Mouse (Mus musculus) adrenal gland, adult 18-20 months (tissue): ENCODE data around the gene Senp6. TPM values are rescaled to one million over a fixed set of nuclear protein-coding genes. Genes with fewer than 3 reads are reported as not detected.

Source experiments
- DNase-seq, 2 experiments: peaks; one replicate each; pipeline ENCODE4 v3.0.0; 2021 to 2022; ENCODE audit warnings: low spot score in 2 of 2
- total RNA-seq, 2 experiments: library from RNA; stranded (reverse); gene quantifications; 1 replicate in 1 of 2; 2 replicates in 1 of 2; pipeline ENCODE4 v1.2.3; 2021

The Senp6 gene
- total RNA-seq, 2 experiments from 2014 or later = 99.2 to 111 TPM

DNA sequence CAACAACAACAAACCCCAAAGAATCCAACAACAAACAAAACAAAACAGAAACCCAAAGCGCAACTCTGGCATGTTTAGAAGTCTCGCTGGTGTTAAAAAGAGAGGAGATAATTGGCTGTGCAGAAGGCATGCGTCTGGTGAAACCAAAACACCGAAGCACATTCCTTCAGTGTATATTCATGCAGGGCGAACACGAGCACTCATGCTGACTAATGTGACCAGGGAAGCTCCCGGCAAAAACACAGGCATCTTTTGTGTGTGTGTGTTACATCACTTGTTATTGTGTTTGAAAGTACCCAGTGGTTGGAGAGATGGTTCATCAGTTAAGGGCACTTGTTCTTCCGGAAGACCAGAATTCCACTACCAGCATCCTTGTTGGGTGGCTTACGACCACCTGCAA is 102.8 kb downstream of the Senp6 start:
- no peak for DNase-seq

DNA sequence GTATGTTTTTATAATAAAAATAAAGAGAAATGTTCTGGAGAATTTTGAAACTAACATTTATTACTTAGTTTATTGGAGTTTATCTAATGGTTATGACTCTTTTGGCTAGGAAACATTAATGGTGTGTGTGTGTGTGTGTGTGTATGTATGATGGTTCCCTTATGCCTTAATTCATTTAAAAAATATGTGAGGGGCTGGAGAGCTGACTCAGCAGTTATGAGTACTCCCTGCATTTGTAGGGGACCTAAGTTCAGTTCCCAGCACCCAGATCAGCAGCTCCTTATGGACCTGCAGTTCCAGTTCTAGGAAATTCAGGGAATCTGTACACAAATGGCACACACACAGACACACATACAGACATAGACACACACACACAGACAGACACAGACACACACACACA is 104.5 kb downstream of the Senp6 start:
- no peak for DNase-seq

DNA sequence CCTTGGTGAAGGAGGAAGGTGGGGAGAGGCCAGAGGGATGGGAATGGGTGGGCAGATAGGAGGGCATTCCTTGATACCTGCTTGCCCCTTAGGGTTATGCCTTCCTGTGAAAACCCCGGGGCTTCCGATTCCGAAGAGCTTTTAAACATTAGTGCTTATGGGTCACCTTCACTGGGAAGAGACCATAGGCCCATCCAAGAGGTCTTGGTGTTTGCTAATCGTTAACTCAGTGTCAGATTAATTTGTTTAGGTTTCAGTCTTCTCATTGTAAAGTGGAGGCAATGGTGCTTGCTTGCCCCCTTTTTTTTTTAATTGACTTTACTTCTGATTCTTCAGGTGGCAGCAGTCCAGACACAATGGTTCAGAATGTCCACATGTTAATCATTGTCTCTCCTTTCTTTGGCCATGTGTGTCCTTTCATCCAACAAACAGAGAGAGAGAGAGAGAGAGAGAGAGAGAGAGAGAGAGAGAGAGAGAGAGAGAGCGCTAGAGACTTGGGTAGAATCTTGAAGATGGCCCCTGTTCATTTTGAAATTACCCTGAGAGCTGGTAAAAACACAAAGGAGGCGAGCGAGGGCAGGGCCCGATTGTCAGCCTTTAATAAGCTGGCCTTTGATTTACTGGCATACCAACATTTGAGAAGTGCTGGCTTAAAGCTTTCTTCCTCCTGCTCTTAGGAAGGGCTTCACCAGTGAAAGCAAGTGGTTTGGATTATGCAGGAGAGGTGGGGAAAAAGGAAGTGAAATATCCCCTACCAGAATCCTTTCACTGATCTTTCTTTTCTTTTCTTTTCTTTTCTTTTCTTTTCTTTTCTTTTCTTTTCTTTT is 105.9 kb downstream of the Senp6 start:
- DNase-seq = no peak

DNA sequence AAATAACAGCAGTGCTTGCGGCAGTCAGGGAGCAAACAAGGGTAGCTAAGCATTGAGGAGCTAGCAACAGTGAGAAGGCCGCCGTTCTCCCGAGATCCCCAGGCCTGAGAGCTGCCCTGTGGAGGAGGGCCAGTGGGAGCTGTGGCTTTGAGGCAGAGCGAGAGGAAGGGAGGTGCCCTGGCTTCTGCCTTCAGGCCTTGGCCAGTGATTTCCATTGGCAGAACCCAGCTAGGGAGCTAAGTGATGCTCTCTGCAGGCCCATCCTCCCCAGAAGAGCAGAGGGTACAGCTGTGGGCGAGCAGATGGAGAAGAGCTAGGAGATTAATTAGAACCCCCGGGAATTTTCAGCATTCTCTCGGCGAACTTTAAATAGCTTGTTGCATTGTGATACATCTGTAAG is 106.9 kb downstream of the Senp6 start:
- no peak for DNase-seq

DNA sequence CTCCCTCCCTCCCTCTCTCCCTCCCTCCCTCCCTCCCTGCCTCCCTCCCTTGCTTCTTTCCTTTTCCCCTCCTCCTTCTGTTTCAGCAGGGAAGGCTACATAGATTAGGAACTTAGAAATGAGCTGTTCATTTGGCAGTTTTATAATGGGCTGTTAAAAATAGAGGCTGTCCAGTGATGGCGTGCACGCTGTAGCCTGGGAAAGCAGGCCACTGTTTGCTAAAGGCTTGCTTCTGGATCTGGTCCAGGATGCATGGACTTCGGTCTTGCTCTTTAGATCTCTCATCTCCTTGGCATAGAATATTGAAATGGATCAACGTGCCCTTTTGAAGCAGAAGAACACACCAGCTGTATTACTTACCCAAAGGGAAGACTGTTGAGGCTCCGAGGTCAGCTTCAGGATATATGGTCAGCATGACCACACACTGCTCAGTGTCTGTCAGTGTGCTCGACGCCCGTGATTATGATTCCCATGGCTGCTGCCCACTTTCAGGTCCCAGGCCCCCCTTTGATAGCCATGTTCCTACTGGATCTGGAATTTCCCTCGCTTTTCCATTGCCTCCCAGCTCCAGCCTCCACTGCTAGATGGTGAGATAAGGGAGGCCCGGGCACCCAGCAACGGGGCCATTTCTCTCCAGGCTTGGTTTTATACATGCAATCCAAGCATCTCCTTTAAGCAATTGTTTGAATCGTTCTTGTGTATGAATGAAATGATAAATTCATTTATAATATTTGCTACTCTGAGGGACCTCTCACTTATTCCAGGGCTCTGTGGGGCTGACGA is 110.2 kb downstream of the Senp6 start:
- no peak for DNase-seq

DNA sequence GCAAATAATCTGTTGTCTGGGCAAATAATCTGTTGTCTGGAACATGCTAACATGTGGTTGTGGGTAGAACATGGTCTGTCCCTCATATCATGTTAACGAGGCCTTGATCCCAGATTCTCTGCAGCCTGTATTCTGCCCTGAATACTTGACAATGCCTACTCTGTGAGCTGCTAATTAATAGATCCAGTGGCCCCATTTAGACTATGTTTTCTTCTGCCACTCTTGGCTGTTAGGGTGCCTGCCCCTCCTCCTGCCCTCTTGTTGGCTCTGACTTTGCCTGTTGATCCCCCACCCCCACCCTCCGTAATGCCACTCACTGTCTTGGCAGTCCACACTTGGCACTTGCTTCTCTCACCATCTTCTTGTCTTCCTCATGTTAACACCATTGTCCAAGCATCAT is 112.0 kb downstream of the Senp6 start:
- no peak for DNase-seq

DNA sequence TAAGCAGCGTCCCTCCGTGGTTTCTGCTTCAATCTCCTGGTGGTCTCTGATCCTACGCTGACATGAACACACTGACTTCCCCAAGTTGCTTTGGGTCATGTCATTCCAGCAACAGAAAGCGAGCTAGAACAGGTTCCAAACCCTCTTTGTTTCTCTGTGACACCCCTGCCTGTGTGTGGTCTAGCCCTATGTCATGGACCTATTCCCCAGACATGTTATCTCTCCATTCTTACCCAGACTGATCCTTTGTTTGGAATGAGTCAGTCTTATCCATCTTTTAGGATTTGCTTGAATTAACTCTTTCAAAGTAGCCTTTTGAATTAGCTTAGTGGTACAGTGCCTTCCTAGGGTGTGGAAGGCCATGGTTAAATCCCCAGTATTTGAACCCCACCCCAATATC is 113.0 kb downstream of the Senp6 start:
- DNase-seq = no peak

DNA sequence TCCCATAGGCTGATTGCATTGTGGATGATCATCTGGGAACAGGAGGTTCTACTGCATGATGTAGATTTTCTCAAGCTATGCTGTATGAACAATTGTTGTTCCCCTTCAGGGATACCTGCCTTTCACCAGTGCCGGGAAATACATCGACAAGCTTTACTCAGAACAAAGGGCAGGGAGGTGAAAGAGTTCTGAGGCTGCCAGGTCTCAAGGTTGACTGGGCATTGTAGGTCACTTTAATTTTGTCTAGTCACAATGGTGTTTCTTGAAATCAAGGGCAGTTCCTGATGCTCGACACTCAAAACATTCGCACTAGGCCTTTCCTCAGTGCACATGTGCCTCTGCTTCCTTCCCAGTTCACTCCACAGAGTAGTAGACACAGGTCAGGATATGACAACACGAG is 114.1 kb downstream of the Senp6 start:
- DNase-seq = no peak

DNA sequence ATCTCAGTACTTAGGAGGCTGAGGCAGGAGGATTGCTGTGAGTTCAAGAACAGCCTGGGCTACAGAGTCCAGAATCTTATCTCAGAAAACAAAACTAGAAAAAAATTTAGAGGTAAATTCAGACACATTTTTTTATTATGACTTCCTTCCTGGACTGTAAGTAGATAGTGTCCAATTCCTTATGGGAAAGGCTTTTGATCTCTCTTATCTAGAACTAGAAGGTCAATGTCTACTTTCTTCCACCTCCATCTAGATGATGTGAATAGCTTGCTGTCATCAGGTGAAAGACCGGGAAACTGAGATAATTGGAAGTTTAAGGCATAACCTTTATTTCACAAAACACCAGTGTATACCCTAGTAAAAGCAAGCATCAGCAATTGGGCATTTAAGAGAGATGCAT is 115.0 kb downstream of the Senp6 start:
- no peak for DNase-seq

DNA sequence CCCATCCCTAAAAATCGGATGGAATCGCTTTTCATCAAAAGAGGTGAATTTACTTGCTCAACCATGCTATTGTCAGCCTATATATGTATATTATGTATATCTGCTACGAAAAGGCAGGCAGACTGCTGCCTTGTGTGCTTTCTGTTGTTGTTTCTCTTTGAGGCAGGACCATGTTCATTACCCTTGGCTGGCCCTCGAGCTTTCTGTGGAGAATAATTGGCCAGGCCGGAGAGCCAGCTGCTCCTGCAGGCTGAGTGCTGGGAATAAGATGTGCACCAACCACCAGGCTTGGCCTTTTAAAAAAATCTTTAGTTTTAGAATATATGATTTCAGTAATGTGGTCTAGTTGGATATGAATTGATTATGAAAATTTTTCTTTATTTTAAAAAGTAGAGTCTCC is 117.4 kb downstream of the Senp6 start:
- no peak for DNase-seq

DNA sequence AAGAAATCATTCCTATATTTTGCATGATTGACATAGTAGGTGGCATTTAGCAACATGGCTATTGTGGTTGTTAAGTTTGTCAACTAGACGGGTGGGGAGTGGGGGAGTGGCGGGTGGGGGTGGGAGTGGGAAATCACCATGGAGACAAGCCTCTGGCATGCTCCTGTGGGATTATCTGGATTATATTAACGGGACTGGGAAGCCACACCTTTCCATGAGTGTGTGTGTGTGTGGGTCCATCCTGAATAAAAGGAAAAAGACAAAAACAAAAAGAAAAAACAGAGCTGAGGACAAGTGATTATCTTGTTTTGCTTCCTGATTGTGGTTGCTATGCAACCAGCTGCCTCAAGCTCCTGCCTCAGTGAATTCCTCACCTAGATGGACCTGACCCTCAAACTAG is 119.0 kb downstream of the Senp6 start:
- DNase-seq = no peak

DNA sequence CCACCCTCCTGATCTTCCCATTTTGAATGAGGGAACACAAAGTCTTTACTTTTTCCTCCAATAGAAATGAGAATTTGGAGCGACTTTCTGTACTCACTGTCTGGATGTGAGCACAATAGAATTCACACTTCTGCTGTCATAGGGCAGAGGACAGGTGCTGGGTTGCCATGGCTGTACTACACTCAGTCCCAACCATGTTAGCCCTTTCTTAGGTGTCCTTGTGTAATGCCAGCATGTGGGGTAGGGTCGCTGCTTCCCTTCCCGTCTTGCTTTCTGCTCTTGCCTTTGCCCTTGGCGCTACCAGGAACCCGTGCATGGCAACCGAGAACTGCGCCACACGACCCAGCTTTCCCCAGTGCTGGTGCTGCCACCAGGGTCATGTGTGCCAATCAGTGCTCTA is 120.0 kb downstream of the Senp6 start:
- DNase-seq = no peak

DNA sequence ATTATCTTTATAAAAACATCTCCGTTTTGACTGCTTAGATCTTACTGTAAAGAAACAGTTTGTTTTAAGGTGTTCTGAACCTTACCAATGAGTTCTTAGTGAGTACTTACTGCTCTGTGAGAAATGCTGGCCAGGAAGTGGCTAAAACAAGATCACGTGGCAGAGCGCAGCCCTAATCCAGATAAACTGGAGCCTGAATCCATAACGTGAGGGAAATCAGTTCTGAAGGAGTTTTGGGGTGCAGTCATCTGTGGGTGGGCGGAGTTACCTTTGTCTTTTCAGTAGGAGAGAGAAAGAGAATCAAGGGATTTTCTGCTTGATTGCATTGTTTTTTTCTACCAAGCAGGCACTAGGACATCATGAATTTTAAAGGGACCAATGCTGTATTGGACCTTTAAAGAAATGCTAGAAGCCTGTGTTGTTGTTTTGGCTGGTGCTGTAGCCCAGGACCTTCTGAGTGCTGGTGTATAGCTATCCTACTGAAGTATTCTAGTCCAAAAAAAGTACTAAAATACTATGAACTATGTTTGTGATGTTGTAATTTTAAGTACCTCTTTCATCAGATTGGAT is 121.7 kb downstream of the Senp6 start:
- DNase-seq = no peak

DNA sequence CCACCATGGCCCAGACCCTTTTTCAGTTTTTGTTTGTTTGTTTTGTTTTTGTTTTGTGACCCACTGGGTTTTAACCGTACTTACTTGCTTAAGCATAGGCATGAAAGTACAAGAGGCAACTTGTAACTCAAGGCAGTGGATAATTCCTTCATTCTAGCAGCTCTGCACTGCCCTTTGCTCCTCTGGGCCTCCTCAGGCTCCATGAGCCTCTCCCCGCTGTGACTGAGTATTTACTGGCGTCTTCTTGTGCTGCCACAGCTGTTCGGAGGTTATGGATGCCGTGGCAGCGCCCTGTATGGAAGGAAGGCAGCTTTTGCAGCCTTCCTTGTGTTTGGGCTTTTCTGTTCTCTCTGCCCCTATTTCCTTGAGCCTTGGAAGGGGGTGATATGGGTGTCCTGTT is 124.5 kb downstream of the Senp6 start:
- DNase-seq = no peak

DNA sequence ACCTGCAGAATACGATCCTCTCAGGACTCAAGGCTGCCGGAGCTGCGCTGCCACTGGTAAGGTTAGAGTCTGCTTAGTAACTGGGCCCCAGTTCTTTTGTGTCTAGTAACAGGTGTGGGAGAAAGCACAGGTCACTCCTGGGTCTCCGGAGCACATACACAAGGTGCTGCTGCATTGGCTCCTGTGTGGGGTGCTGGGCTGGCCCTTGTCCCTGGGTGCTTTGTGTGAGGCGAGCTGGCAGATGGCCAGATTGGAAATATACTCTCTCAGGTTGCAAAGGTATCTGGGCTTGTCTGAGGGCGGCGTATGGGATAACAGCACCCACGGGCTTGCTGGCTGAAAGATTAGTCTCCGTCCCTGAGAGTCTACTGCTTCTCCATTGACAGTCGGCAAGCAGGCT is 125.6 kb downstream of the Senp6 start:
- DNase-seq = no peak

DNA sequence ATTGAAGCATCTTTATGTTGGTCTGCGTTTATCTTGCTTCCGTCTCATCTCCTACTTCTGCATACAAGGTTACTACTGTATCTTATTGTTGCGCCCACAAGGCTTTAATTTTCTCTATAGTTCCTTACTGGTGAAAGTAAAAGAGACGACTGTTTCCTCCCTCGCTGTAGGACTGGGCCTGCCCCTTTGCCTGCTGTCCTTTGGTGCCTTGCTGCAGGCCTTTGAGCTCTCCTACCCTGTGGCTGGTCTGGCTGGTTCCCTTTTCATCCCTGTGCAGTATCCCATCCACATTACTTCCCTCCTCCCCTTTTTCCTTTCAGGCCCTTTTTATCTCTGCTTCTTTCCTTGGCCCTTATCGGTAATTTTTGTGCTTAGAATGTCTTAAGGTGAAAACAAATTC is 127.7 kb downstream of the Senp6 start:
- DNase-seq = no peak

Other genes starting within 250 kb of the Senp6 start
- gene Filip1, start 54.1 kb upstream of the Senp6 start, total RNA-seq = 10 to 100 TPM; 58.1 to 81.5 TPM
- 10 to 100 TPM; 26.1 to 30.2 TPM for gene Myo6, start 98.1 kb downstream of the Senp6 start, total RNA-seq